Mouse (Mus musculus) gastrocnemius, adult 18-20 months (tissue): ENCODE results near the gene Zfp524. TPM values are rescaled to one million over a fixed set of nuclear protein-coding genes. Genes with fewer than 3 reads are reported as not detected.
A peak's percentile ranks its signal among the peaks of the same experiment; 100 is the strongest.

Source experiments
- DNase-seq: peaks from one replicate; pipeline ENCODE4 v3.0.0; 2021; ENCODE audit warnings: low spot score
- total RNA-seq, 2 experiments: library from RNA; stranded (reverse); gene quantifications; 2 replicates each; pipeline ENCODE4 v1.2.3; 2021

Gene Zfp524
- total RNA-seq, 2 experiments from 2014 or later, result 8.0 to 8.5 TPM

DNA sequence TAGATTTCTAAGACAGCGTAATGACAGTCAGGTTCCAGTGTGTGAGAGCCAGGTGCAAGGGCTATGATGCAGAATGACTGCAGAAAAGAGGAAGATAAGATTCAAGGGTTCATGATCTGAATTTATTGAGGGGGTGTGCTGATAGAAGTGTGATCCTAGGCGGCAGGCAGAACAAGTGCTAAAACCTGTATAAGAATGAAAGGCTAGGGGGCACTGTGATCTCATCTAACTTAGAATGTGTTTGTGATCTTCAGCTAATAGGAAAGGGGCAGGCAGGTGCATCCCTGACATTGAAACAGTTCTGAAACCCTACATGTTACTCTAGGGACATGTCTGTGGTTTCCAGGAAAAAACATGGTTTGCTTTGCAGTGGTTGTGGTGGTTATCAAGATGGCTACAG is 31.9 kb downstream of the Zfp524 start:
- DNase-seq, result no peak

DNA sequence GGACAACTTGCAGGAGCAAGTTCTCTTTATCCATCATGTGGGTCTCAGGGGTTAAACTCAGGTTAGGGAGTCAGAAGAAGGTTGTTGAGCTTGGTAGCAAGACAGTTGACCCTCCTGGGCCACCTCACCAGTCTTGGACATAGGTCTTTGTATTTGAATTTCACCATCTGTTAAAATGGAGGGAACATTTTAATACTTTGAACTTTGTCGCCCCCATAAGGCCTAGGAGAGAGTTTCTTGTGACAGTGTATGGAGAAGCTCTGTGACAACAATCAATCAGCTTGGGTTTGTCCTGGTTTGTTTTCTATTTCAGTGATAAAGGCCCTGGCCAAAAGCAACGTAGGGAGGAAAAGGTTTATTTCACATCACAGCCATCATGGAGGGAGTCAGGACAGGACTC is 33.1 kb downstream of the Zfp524 start:
- peak; percentile 40 for DNase-seq

DNA sequence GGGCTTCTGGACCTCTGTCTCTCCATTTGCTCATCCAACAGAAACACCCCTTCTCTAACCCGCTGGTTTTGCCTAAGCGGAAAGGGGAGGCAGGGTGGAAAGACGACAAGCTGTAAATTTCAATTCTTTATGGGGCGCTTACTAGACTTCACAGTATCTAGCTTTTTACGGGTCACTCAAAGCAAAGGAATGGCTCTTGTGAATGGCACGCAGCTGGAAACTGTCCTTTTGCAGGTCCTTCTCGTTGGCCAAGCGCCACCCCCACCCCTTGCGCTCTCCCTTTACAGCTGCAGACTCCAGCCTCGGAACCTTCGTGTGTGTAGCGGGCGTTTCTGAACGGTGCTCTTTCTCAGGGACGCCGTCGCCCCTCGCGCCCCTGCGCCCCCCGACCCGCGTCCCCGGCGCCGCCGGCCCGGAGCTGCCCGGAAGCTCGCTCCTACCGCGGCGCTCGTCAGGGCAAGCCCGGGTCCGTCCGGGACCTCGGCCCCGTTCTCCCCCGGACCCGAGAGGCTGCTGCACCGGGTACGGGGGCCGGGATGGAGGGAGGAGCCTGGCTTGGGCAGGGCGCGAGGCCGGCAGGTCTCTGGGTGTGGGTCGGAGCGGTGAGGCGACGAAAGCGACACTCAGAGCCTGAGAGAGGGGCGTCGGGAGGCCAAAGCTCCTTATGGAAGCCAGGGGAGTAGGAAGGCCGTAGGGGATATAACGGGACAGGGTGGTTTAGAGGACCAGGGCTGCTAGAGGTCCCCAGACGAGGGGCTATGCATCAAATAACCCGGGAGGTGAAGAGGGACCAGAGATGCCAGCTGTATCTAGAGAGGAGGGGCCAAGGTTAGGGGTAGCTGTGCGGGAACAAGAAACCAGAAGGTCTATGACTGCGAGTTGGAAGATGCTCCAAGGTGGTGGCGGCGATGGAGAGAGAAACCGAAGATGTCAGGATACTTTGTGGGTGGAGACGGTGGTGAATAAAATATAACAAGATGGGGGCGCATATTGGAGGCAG is 37.3 kb downstream of the Zfp524 start, which contains the start of gene Zfp580:
Gene Zfp580, plus strand, starts transcription at position 346 of the 1,000 bp plus-strand sequence.
- DNase-seq, result peak; percentile 62

DNA sequence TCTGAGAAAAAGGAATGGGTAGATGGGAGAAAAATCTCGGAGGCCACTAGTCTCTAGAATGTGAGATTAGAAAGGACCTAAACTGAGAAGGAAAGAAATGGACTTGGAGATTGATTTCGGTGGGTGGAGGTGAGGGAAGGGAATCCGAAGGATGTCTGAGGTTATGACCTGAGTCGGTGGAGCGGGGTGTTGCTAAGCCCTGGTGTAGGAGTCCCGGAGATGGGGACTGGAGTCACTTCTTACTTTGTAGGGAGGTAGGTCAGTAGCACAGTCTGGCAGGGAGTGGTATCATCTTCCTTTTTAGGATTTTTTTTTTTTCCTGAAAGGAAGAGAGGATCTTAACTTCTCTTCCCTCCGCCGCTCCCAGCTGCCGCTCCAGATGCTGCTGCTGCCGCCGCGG is 38.2 kb downstream of the Zfp524 start:
- DNase-seq, result no peak

DNA sequence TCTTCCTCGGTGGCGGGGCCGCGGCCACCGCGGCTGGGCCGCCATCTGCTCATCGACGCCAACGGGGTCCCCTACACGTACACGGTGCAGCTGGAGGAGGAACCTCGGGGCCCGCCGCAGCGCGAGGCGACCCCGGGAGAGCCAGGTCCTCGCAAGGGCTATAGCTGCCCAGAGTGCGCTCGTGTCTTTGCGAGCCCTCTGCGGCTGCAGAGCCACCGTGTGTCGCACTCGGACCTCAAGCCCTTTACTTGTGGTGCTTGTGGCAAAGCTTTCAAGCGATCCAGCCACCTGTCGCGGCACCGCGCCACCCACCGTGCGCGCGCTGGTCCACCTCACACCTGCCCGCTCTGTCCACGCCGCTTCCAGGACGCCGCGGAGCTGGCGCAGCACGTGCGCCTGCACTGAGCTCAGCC is 38.7 kb downstream of the Zfp524 start:
- DNase-seq, result no peak

DNA sequence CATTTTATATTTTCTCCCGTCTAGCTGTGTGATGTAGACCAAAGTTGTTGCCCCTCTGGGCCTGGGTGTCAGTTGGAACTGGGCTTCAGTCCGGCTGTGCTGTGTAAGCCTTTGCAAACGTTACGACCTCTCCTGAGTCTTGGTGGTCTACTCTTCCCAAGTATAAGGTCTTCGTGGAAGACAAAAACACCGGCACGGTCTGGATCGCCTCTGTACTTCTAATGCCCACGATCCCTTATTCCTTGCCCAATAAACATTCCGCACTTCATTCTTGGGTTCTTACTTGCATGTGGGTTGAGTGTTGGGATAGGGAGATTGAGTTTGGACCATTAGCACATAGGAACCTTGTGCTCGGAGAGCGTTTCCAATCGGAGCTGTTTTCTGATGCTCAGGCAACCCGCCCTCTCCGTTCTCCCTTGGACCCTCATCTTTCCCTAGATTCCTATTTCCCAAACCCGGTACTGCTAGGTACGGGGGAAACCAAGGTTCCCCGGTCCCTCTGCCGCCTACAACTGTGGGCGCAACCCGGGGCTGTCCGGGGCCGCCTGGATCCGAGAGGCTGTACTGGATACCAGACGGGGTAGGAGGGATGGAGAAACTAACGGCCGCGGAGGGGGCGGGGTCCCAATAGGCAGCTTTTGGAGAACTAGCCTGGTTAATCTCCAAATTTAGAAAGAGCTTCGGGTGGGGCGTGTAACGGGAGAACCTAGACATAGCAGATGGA is 39.4 kb downstream of the Zfp524 start:
- no peak for DNase-seq

DNA sequence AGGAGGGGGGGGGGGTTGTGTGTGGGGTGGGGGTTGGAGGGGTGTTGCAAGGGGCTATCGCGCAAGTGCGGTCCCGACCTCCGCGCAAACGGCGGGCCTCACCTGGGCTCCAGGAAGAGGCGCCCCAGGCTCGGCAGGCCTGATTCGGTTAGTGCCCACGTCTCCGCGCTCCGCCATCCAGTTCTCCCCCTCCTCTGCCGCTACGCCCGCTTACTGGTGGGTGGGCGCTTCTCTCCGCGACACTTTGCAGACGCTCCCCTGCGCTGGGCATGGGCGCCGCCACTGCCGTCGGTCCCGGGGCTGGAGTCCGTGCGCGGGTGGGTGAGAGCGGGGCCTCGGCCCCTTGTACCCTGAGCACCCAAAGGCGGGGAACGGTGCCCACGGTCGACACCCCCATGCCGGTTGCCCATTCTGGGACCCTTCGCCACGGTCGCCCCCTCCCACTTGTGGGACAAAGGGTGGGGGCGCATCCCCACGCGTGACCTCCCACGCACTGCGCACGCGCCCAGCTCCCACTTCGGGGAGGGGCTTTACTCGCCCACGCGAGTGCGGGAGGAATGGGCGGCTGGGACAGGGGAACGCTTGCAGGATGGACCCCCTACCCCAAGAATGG is 42.5 kb downstream of the Zfp524 start:
- no peak for DNase-seq

DNA sequence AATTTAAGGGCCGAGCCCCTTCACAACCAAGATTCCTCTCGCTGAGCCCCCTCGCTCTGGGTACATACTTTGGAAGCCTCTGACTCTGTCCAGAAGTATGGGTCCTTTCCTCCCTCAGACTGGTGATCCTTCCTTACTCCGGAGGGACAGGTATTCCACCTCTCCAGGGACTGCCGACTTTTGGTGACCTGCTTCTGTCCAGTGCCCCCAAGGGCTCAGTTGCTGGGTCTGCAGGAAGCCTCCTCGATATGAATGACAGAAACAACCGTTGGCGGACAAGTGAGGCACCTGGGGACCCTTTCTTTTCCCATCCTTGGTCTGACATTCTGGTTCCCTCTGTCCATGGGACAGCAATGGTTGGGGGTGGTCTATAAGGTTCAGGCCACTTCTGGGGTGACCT is 43.2 kb downstream of the Zfp524 start:
- DNase-seq, result no peak

DNA sequence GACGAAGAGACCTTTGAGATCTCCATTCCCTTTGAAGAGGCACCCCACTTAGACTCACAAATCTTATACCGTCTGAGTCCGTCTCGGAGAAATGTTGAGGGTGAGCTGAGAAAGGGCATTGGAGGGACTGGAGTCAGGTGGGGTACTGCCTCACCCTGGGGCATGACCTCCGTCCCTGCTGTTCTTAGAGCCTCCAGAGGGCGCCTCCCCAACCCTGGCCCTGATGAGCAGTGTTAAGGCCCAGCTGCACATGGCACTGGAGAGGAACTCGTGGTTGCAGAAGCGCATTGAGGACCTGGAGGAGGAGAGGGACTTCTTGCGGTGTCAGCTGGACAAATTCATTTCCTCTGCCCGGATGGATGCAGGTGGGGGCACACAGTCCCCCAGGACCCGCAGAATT is 43.6 kb downstream of the Zfp524 start:
- DNase-seq, result no peak

DNA sequence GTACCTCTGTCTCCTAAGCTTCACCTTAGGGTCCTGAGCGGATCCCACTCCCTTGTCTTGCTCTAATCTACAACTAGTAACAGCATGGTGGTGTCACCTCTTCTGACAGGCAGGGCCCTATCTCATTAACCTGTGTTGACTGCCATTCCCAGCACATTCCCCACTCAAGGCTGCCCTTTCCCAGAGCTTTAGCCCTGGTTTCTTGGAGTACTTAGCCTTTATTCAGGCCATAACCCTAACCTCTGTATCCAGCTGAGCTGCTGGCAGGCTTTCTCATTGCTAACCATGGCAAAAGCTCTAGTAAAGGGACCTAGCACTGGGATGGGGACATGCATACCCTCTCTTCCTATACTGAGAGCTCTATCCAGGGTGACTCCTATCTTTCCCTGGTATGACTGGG is 44.4 kb downstream of the Zfp524 start:
- no peak for DNase-seq

DNA sequence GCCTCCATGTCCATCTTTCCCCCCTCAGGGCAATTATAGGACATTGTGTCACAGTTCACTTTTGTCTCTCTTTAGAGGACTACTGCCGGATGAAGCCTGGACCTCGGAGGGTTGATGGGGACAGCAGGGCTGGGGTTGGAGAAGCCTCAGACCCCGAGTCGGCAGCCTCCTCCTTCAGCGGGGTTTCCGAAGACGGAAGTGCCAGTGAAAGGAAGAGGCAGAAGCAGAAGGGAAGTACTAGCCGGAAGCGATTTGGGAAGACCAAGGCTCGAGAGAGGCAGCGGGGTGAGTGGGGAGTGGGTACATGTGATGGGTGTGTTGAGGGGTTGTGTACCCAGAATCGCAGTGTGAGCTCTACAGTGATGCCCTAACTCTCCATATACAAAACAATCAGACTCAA is 45.2 kb downstream of the Zfp524 start:
- no peak for DNase-seq

DNA sequence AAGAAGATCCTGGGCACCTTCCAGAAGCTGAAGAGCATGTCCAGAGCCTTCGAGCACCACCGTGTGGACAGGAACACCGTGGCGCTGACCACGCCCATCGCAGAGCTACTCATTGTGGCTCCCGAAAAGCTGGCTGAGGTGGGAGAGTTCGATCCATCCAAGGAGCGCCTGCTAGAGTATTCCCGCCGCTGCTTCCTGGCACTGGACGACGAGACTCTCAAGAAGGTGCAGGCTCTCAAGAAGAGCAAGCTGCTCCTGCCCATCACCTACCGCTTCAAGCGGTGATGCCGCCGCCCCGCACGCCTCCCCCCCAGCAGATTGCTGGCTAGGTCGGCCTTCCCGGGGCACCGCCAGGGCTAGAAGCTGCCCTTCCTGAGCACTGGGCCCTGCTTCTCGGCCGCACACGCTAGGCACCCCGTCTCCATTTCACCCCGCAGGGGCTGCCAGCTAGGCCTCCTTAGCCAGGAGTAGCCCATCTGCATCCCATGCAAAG is 46.1 kb downstream of the Zfp524 start:
- peak; percentile 78 for DNase-seq

DNA sequence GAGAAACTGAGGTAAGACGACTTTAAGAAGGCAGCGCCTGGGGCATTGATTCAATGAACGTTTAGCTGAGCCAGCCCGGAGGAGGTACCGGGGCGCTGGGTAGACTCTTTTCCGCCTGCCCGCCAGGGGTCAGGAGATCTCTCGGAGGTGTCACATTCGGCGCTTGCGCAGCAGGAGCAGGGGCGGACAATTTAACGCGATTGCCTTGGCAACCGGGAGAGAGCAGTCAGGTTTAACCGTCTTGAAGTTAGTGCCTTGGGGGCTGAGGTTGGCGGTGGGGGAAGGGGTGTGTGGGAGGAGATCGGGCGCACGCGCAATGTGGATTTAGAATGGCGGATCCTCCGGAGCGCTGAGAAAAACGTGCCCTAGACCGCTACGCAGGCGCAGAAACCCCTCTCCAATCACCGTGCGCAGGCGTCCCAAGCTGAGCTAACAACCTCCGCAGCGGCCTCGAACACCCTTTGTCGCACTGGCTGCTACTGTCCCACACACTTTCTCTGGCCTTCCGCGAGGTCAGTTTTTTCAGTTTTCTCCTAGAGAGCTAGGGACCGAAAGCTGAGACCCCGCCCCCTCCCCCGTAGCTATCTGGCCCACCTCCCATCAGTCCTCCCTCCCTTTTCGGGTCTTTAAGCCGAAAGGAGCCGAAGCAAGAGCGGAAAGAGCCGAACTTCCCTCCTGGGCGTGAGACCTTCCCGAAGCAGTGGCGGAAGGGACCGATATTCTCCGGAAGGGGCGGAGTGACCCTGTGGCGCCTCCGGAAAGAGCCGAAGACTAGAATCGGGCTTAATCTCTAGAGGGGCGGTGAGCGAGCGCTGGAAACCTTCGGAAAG is 46.9 kb downstream of the Zfp524 start:
- DNase-seq, result peak; percentile 99

DNA sequence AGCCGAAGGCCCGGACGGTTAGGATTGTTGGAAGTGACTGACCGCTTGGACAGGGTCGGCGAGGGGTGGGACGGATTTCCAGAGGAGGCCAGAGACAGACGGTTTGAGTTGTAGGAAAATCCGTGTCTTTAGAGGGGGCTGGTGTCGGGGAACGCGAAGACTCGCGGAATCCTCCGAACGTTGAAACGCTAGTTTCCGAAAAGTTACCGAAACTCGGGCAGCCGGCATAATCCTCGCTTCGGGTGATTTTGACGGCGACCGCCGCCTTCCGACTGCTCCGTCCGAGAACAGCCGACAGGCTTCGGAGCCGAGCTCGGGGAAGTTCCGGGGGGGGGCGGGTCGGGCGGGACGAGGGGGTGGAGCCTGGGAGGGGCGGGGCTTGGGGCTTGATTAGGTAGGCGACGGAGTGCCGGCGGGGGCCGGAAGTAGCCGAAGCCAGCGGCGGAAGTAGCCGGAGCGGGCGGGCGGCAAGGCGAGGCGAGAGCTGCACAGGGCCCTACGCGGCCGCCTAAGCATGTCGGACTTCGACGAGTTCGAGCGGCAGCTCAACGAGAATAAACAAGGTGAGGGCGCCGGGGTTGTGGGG is 47.7 kb downstream of the Zfp524 start, which contains the start of gene U2af2:
Gene U2af2, plus strand, starts transcription at position 370 of the 586 bp plus-strand sequence.
- DNase-seq, result peak; percentile 92

DNA sequence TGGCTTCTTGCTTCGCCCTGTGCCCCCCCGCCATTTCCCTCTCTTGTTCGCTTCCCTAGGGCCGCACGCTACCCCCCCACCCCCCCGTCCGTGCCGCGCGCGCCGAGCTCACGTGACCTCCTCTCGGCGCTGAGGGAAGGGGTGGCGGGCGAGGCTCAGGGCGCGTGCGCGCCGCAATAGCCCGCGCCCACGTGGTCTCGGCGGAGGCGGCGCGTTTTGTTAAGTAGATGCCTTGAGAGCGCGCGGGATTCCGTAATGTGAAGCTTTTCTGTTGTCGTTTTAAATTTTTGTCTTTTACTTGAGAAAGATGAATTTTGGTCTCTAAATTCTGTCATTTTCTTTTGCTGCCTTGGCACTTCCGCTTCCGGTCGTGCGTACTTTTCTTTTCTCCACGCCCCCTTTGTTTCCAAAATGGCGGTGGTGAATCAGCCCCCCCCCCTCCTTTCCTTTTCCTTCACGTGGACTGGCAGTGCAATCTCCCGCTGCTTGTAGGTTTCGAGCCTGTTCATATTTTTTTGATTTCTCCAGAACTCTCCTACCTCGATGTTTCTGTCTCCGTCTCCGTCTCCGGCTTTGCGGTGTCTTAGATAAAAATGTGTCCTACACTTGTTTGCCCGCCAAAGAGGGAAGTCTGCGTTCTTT is 48.3 kb downstream of the Zfp524 start:
- peak; percentile 66 for DNase-seq

DNA sequence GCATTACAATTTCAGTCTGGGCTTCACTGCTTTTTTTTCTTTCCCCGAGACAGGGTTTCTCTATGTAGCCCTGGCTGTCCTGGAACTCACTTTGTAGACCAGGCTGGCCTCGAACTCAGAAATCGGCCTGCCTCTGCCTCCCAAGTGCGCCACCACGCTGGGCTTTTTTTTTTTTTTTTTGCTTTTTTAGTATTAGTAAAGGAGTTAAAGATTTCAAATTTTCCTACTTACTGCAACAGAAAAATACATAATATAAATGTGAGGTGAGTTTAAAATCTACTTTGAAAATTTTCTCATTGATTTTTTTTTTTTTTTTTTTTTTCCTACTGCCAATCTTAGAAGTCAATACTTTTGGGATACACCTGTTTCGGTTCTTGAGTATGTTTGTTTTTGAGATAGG is 50.7 kb downstream of the Zfp524 start:
- DNase-seq, result no peak
